7 mouse cellular contexts compared by ENCODE assay signal in the genomic region with DNA sequence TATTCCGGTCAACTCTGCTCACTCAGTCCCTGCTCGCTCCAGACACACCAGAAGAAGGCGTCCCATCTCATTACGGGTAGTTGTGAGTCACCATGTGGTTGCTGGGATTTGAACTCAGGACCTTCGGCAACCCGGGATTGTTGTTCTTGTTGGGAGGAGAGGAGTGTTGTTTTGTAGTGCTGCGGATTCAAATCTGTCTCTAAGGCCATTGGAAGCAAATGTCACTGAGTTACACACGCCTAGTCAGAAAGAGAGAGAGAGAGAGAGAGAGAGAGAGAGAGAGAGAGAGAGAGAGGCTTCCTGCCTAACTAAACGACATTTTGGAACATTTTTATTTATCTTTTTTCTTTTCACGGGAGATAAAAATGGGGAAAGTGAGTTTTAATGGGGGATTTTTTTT. TPM values are rescaled to one million over a fixed set of nuclear protein-coding genes. Genes with fewer than 3 reads are reported as not detected.
DNase-seq lines count a peak whose midpoint lies in the region; ATAC-seq and TF ChIP-seq lines count a peak whose summit lies in the region.

No protein-coding gene starts in this region.

- no peak overlapping the region for H3K27ac ChIP-seq in kidney, postnatal 0 days
- no peak overlapping the region for H3K27ac ChIP-seq in MEL (ENCODE audit: control insufficient read depth, low read depth, low read length)
- no peak overlapping the region for H3K27ac ChIP-seq in embryonic facial prominence, embryonic 15.5 days (replicated peaks)
- peak overlapping the region; percentile 95 for H3K27ac ChIP-seq in liver, embryonic 15.5 days (replicated peaks)

- no peak for TF ChIP-seq POLR2A in MEL (IDR thresholded peaks at IDR 0.05; ENCODE audit: control insufficient read depth in 1 of 2, insufficient read depth in 1 of 2, low read depth in 1 of 2, low read length in 2 of 2, poor library complexity in 1 of 2)

- peak overlapping the region; percentile 39; the same call in 1 of the 2 replicates for H3K4me3 ChIP-seq in kidney, postnatal 0 days (replicated peaks; ENCODE audit: low read depth, low read length)
- peak overlapping the region; percentile 63 to 83 for H3K4me3 ChIP-seq in MEL (ENCODE audit: control insufficient read depth in 1 of 2, insufficient read depth in 1 of 2, low read depth in 2 of 2, low read length in 2 of 2)
- 0 out of 2 replicates have a peak overlapping the region, but pooled peaks have one; percentile 97 for H3K4me3 ChIP-seq in embryonic facial prominence, embryonic 15.5 days (replicated peaks)
- peak overlapping the region; percentile 100 for H3K4me3 ChIP-seq in liver, embryonic 15.5 days (replicated peaks)

- ATAC-seq in kidney, postnatal 0 days (replicated peaks; ENCODE audit: low FRiP score, low read depth) = no peak
- ATAC-seq in embryonic facial prominence, embryonic 15.5 days (ENCODE audit: insufficient number of reproducible peaks, low FRiP score, low TSS enrichment, low read depth) = no peak
- ATAC-seq in liver, embryonic 15.5 days (ENCODE audit: insufficient read depth) = no peak
- ATAC-seq in monocyte, adult 5-6 weeks (replicated peaks; ENCODE audit: insufficient number of reproducible peaks, low FRiP score, low TSS enrichment, poor library complexity, severe bottlenecking) = no peak

- no peak for TF ChIP-seq RAD21 in MEL (IDR thresholded peaks at IDR 0.05; ENCODE audit: low read depth, low read length)

- no peaks in the 10 kb centered on the region for H3K27me3 ChIP-seq in kidney, postnatal 0 days (ENCODE audit: insufficient read depth, low read length)
- H3K27me3 ChIP-seq in MEL (ENCODE audit: control insufficient read depth in 1 of 2, insufficient read depth in 2 of 2, low read length in 2 of 2) = no peaks in the 10 kb centered on the region; a peak in 1 of 4 replicates
- no peaks in the 10 kb centered on the region for H3K27me3 ChIP-seq in embryonic facial prominence, embryonic 15.5 days
- H3K27me3 ChIP-seq in liver, embryonic 15.5 days = 0 out of 2 replicates have a peak, but pooled peaks cover 3% of the 10 kb centered on the region

- no peak overlapping the region for H3K9ac ChIP-seq in kidney, postnatal 0 days (ENCODE audit: low read depth, low read length)
- no peak overlapping the region for H3K9ac ChIP-seq in MEL (ENCODE audit: control insufficient read depth, low read depth, low read length, poor library complexity, severe bottlenecking)
- H3K9ac ChIP-seq in embryonic facial prominence, embryonic 15.5 days = no peak overlapping the region
- peak overlapping the region; percentile 99 for H3K9ac ChIP-seq in liver, embryonic 15.5 days

- peaks cover 6% of the 10 kb centered on the region; the same call in 1 of the 2 replicates for H3K4me1 ChIP-seq in kidney, postnatal 0 days (replicated peaks; ENCODE audit: insufficient read depth, low read length)
- peaks cover 3 to 11% of the 10 kb centered on the region in 2 experiments for H3K4me1 ChIP-seq in MEL (ENCODE audit: control insufficient read depth in 1 of 2, insufficient read depth in 2 of 2, low read length in 2 of 2)
- H3K4me1 ChIP-seq in embryonic facial prominence, embryonic 15.5 days = peaks cover 25% of the 10 kb centered on the region
- H3K4me1 ChIP-seq in liver, embryonic 15.5 days (replicated peaks) = peaks cover 50% of the 10 kb centered on the region

- DNase-seq in kidney, postnatal 0 days (ENCODE audit: low spot score) = no peak
- DNase-seq in kidney, adult 11 months = no peak
- no peak for DNase-seq in MEL (ENCODE audit: low read depth, low spot score)
- DNase-seq in gastrocnemius, postnatal 36 days = no peak

- H3K36me3 ChIP-seq in kidney, postnatal 0 days (ENCODE audit: insufficient read depth, low read length) = no peaks in the 10 kb centered on the region
- H3K36me3 ChIP-seq in MEL (ENCODE audit: control insufficient read depth in 1 of 2, insufficient read depth in 2 of 2, low read length in 2 of 2) = peaks cover 0 to 13% of the 10 kb centered on the region in 2 experiments; a peak in 2 of 4 replicates
- H3K36me3 ChIP-seq in embryonic facial prominence, embryonic 15.5 days = no peaks in the 10 kb centered on the region
- no peaks in the 10 kb centered on the region for H3K36me3 ChIP-seq in liver, embryonic 15.5 days (replicated peaks)

- H3K9me3 ChIP-seq in kidney, postnatal 0 days (replicated peaks; ENCODE audit: low read length) = no peaks in the 10 kb centered on the region
- H3K9me3 ChIP-seq in MEL (replicated peaks; ENCODE audit: insufficient read depth, low read length) = no peaks in the 10 kb centered on the region
- no peaks in the 10 kb centered on the region for H3K9me3 ChIP-seq in embryonic facial prominence, embryonic 15.5 days (replicated peaks)
- H3K9me3 ChIP-seq in liver, embryonic 15.5 days (replicated peaks) = no peaks in the 10 kb centered on the region

- H3K79me2 ChIP-seq in MEL (ENCODE audit: control insufficient read depth, insufficient read depth, low read length, poor library complexity) = peaks cover 16% of the 10 kb centered on the region

- H3K4me2 ChIP-seq in kidney, postnatal 0 days (ENCODE audit: low read length) = peak overlapping the region; percentile 82
- 0 out of 2 replicates have a peak overlapping the region, but pooled peaks have one; percentile 63 for H3K4me2 ChIP-seq in embryonic facial prominence, embryonic 15.5 days (replicated peaks)
- peak overlapping the region; percentile 89 for H3K4me2 ChIP-seq in liver, embryonic 15.5 days

- 28% methylated on average over 10 of the region's 10 CpGs for WGBS in kidney, postnatal 0 days
- WGBS in embryonic facial prominence, embryonic 15.5 days = 18% methylated on average over 10 of the region's 10 CpGs
- 33% methylated on average over 10 of the region's 10 CpGs for WGBS in liver, embryonic 15.5 days (ENCODE audit: insufficient replicate concordance)

- intact Hi-C loops in gastrocnemius, postnatal 36 days (cut with DNase I) = no loop called here

- no peak for TF ChIP-seq EP300 in MEL (IDR thresholded peaks at IDR 0.05; ENCODE audit: low read depth in 1 of 2, low read length in 2 of 2)

- TF ChIP-seq CTCF in kidney, postnatal 0 days (IDR thresholded peaks at IDR 0.05; ENCODE audit: low read depth) = no peak
- no peak for TF ChIP-seq CTCF in MEL (IDR thresholded peaks at IDR 0.05 in 2 of 3, conservative IDR thresholded peaks at IDR 0.05 in 1 of 3; ENCODE audit: control insufficient read depth in 1 of 3, insufficient read depth in 1 of 3, low read depth in 2 of 3, low read length in 3 of 3, poor library complexity in 1 of 3, severe bottlenecking in 1 of 3)

TF ChIP-seq in MEL, 35 proteins besides CTCF, POLR2A, EP300 and RAD21:
- no peak for TF ChIP-seq ZC3H11A (IDR thresholded peaks at IDR 0.05; ENCODE audit: low read depth, low read length)
- TF ChIP-seq MXI1 (IDR thresholded peaks at IDR 0.05; ENCODE audit: low read depth, low read length) = 0 out of 2 replicates have a peak, but pooled peaks have one; percentile 1
- TF ChIP-seq ZNF384 (IDR thresholded peaks at IDR 0.05; ENCODE audit: low read depth, low read length) = peak; percentile 41; the same call in 1 of the 2 replicates
- peak; percentile 80 for TF ChIP-seq JUND (IDR thresholded peaks at IDR 0.05; ENCODE audit: low read depth, low read length)

RNA-seq across cellular contexts. Expression of a gene that starts 2.4 kb away (rescaled TPM):
- 17.8 and 18.5 TPM in 2 replicates for polyA plus RNA-seq in kidney, postnatal 0 days (2015; fragmentation: Nextera tagmentation; extraction: Ambion mirVana)
- total RNA-seq in MEL (2012; rRNA removed) = 6.6 and 6.7 TPM in 2 replicates
- 100 to 1,000 TPM in 1 of 2 experiments, 10 to 100 TPM in 1; 11.8 to 129 TPM for polyA plus RNA-seq in MEL (2012; ENCODE audit: insufficient read depth in 1 of 2, insufficient read length in 2 of 2, low read depth in 1 of 2, low replicate concordance in 2 of 2, missing spikeins in 1 of 2)
- 21.7 and 22.2 TPM in 2 replicates for polyA plus RNA-seq in embryonic facial prominence, embryonic 15.5 days (2015; fragmentation: Nextera tagmentation; extraction: Ambion mirVana)
- polyA plus RNA-seq in liver, embryonic 15.5 days (2015; fragmentation: Nextera tagmentation; extraction: Ambion mirVana) = 6.9 and 7.5 TPM in 2 replicates
- 1 to 10 TPM; 7.6 to 8.9 TPM for total RNA-seq in gastrocnemius, postnatal 36 days (2021)
- 9.1 to 21.4 TPM (median 12.1 TPM) in 3 replicates for total RNA-seq in monocyte, adult 5-6 weeks (2017)

Comparison
In these comparisons a context has a peak if more than half of its experiments do, and no peak if none do; other contexts are left out.
1. H3K4me3 ChIP-seq: peak in every context shown above with its lines; median percentile 100 in liver, embryonic 15.5 days; 97 in embryonic facial prominence, embryonic 15.5 days; 73 in MEL; 39 in kidney, postnatal 0 days.